Mouse (Mus musculus) midbrain, embryonic 14.5 days (tissue): ENCODE results near the gene H1foo. TPM values are rescaled to one million over a fixed set of nuclear protein-coding genes. Genes with fewer than 3 reads are reported as not detected.

ENCODE experiments used
- ATAC-seq: fragments of 200-750 bp; cut with Nextera tagmentation; 2 replicates; pipeline ENCODE4 v1.8.0; 2017; ENCODE audit warnings: moderate number of reproducible peaks, moderate library complexity; ENCODE audit not compliant: low FRiP score, low TSS enrichment
- DNase-seq: peaks from one replicate; pipeline ENCODE4 v3.0.0-alpha.2; 2015
- H3K27ac ChIP-seq: fragments of 300-500 bp; sonication (generic); replicated peaks from 2 replicates; pipeline ENCODE4 v1.5.1; 2014; ENCODE audit warnings: mild to moderate bottlenecking, low read depth, low read length, moderate library complexity
- H3K27me3 ChIP-seq: fragments of 300-500 bp; sonication (generic); 2 replicates; pipeline ENCODE4 v1.6.1; 2014; ENCODE audit warnings: low read length, control low read depth, mixed read lengths; ENCODE audit not compliant: control insufficient read depth, insufficient read depth
- H3K36me3 ChIP-seq: fragments of 300-500 bp; sonication (generic); 2 replicates; pipeline ENCODE4 v1.6.1; 2014; ENCODE audit warnings: low read length, control low read depth; ENCODE audit not compliant: control insufficient read depth, insufficient read depth
- H3K4me1 ChIP-seq: fragments of 300-500 bp; sonication (generic); 2 replicates; pipeline ENCODE4 v1.6.1; 2014; ENCODE audit warnings: mild to moderate bottlenecking, antibody characterized with exemption, low read length, control low read depth; ENCODE audit not compliant: control insufficient read depth, insufficient read depth
- H3K4me2 ChIP-seq: fragments of 300-500 bp; sonication (generic); 2 replicates; pipeline ENCODE4 v1.6.1; 2014; ENCODE audit warnings: mild to moderate bottlenecking, low read length, moderate library complexity
- H3K4me3 ChIP-seq: fragments of 300-500 bp; sonication (generic); replicated peaks from 2 replicates; pipeline ENCODE4 v1.5.1; 2014; ENCODE audit warnings: low read depth, low read length
- H3K9ac ChIP-seq: fragments of 300-500 bp; sonication (generic); replicated peaks from 2 replicates; pipeline ENCODE4 v1.6.1; 2014; ENCODE audit warnings: mild to moderate bottlenecking, low read length, moderate library complexity
- H3K9me3 ChIP-seq: fragments of 300-500 bp; sonication (generic); 2 replicates; pipeline ENCODE4 v1.6.1; 2016; ENCODE audit warnings: low read length, control low read depth, mixed read lengths; ENCODE audit not compliant: control insufficient read depth
- WGBS: fragments of 180-500 bp; shearing (Covaris S2); extraction: QIAGEN DNeasy Blood & Tissue Kit; methylation state at CpG from one replicate; pipeline ENCODE4 v1.1.7; 2014; 5-methylcytosine and 5-hydroxymethylcytosine counted together
- polyA plus RNA-seq: library from polyadenylated mRNA; unstranded; fragments of >200 nt; fragmentation: Nextera tagmentation; extraction: Ambion mirVana; gene quantifications from 2 replicates; pipeline ENCODE4 v1.2.1, GENCODE M21; 2014

The H1foo gene
- polyA plus RNA-seq, 1 experiment from 2014 or later, result not detected

GRCm38 (mm10) chr6:115994877-115995520, 50.3 kb downstream of the H1foo start, which contains the start of gene Plxnd1:
TSS of gene Plxnd1 (minus strand) at chr6:115995005.
- WGBS, result under 1% methylated on average over 42 of the region's 51 CpGs
- no peak within 1 kb of the TSS for H3K27ac ChIP-seq
- H3K4me2 ChIP-seq, result peak within 1 kb of the TSS; percentile 82
- H3K9ac ChIP-seq, result peak within 1 kb of the TSS; percentile 44
- H3K4me3 ChIP-seq, result peak within 1 kb of the TSS; percentile 48
- H3K4me1 ChIP-seq, result peaks cover 17% of the 10 kb centered on the region
- no peaks in the 10 kb centered on the region for H3K9me3 ChIP-seq
- no peaks in the 10 kb centered on the region for H3K36me3 ChIP-seq
- peaks cover 44% of the 10 kb centered on the region for H3K27me3 ChIP-seq
- DNase-seq (peak; percentile 80), ATAC-seq (peak; percentile 57)

DNA sequence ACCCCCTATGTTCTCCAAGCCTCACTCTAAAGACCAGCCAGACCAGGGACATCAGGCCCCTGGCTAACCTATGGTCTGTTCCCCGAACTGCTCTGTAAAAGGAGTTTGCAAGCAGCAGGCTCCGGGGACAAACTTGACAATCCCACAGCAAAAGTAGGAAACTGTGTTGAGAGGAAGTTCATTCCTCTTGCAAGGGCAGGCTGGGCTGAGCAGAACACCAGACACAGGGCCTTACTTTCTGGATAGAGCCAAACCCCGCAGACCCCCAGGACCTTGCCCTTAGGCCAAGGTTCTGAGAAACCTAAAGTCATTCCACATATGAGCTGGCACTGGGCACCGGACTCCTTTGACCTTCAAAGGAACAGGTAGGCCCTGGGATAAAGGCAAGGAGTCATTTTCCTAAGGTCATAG, 50.8 kb downstream of the H1foo start:
- DNase-seq (no peak), ATAC-seq (no peak)
- H3K4me2 ChIP-seq, result peak overlapping the region; percentile 82; the same call in 1 of the 2 replicates
- H3K4me3 ChIP-seq, result no peak overlapping the region
- H3K27ac ChIP-seq, result no peak overlapping the region
- H3K9ac ChIP-seq, result no peak overlapping the region
- H3K27me3 ChIP-seq, result peaks cover 42% of the 10 kb centered on the region
- H3K9me3 ChIP-seq, result no peaks in the 10 kb centered on the region
- H3K4me1 ChIP-seq, result peaks cover 17% of the 10 kb centered on the region
- no peaks in the 10 kb centered on the region for H3K36me3 ChIP-seq
- WGBS, result 71% methylated on average over 4 of the region's 4 CpGs

- Histone ChIP-seq H3K27ac (no peak overlapping the region), H3K4me1 (peaks cover 16% of the 10 kb centered on the region), H3K27me3 (peaks cover 40% of the 10 kb centered on the region), H3K4me2 (no peak overlapping the region), H3K9me3 (no peaks in the 10 kb centered on the region), H3K9ac (no peak overlapping the region), H3K4me3 (no peak overlapping the region), H3K36me3 (no peaks in the 10 kb centered on the region)
- ATAC-seq, result no peak
- DNase-seq, result no peak
- WGBS, result 42% methylated on average over 6 of the region's 6 CpGs
Measured at GRCm38 (mm10) chr6:115996171-115996851, 51.6 kb downstream of the H1foo start.

GRCm38 (mm10) chr6:115997726-115998311, 53.1 kb downstream of the H1foo start:
- H3K36me3 ChIP-seq, result no peaks in the 10 kb centered on the region
- peaks cover 26% of the 10 kb centered on the region for H3K27me3 ChIP-seq
- H3K4me2 ChIP-seq, result no peak overlapping the region
- no peaks in the 10 kb centered on the region for H3K9me3 ChIP-seq
- H3K9ac ChIP-seq, result no peak overlapping the region
- H3K4me3 ChIP-seq, result no peak overlapping the region
- 16% methylated on average over 3 of the region's 3 CpGs for WGBS
- peaks cover 13% of the 10 kb centered on the region for H3K4me1 ChIP-seq
- no peak for ATAC-seq
- H3K27ac ChIP-seq, result no peak overlapping the region
- DNase-seq, result no peak

GRCm38 (mm10) chr6:115998758-115999157, 54.0 kb downstream of the H1foo start:
- H3K27me3 ChIP-seq, result peaks cover 16% of the 10 kb centered on the region
- H3K4me2 ChIP-seq, result no peak overlapping the region
- no peaks in the 10 kb centered on the region for H3K9me3 ChIP-seq
- no peak overlapping the region for H3K27ac ChIP-seq
- H3K9ac ChIP-seq, result no peak overlapping the region
- peaks cover 8% of the 10 kb centered on the region; the same call in 1 of the 2 replicates for H3K4me1 ChIP-seq
- no peak for ATAC-seq
- H3K4me3 ChIP-seq, result no peak overlapping the region
- H3K36me3 ChIP-seq, result no peaks in the 10 kb centered on the region
- no peak for DNase-seq
- WGBS, result 80% methylated on average over 7 of the region's 7 CpGs

- Histone ChIP-seq H3K4me3 (no peak overlapping the region), H3K9ac (no peak overlapping the region), H3K4me2 (no peak overlapping the region), H3K27me3 (peaks cover 12% of the 10 kb centered on the region), H3K27ac (no peak overlapping the region), H3K4me1 (peaks cover 3% of the 10 kb centered on the region; the same call in 1 of the 2 replicates), H3K36me3 (no peaks in the 10 kb centered on the region), H3K9me3 (no peaks in the 10 kb centered on the region)
- WGBS, result 80% methylated on average over 2 of the region's 2 CpGs
- ATAC-seq (no peak), DNase-seq (no peak)
Measured at GRCm38 (mm10) chr6:115999227-115999626, 54.5 kb downstream of the H1foo start.

Other genes starting within 250 kb of the H1foo start
- 0.66 and 1.4 TPM in 2 replicates for gene Tmem40, start 182.5 kb upstream of the H1foo start, polyA plus RNA-seq
- gene Cand2, start 170.4 kb upstream of the H1foo start, polyA plus RNA-seq, result 9.0 and 12.6 TPM in 2 replicates
- 1,221 and 1,292 TPM in 2 replicates for gene Rpl32, start 136.2 kb upstream of the H1foo start, polyA plus RNA-seq
- 2.5 and 3.2 TPM in 2 replicates for gene Efcab12, start 106.5 kb upstream of the H1foo start, polyA plus RNA-seq
- 5.3 and 10.2 TPM in 2 replicates for gene Mbd4, start 91.6 kb upstream of the H1foo start, polyA plus RNA-seq
- 19.1 and 28.1 TPM in 2 replicates for gene Ift122, start 91.5 kb upstream of the H1foo start, polyA plus RNA-seq
- 0.07 and 0.59 TPM in 2 replicates for gene Rho, start 13.2 kb upstream of the H1foo start, polyA plus RNA-seq
- 3.9 and 9.0 TPM in 2 replicates for gene Plxnd1, start 50.1 kb downstream of the H1foo start, polyA plus RNA-seq
- gene Tmcc1, start 248.5 kb downstream of the H1foo start, polyA plus RNA-seq, result 25.8 and 26.2 TPM in 2 replicates